Mouse (Mus musculus) kidney, postnatal 4 days (tissue): ENCODE measurements around the gene Igfbpl1.

Experiments
- DNase-seq, 2 experiments: peaks; one replicate each; pipeline ENCODE4 v3.0.0; 2021; ENCODE audit warnings: mixed read lengths in 2 of 2

Gene Igfbpl1

GRCm38 (mm10) chr4:45769791-45770637 lies 56.7 kb downstream of the Igfbpl1 start:
- no peak for DNase-seq

- no peak for DNase-seq
Observed at GRCm38 (mm10) chr4:45769141-45769540, 57.6 kb downstream of the Igfbpl1 start.

- peak; percentile 63 to 65 for DNase-seq
Observed at GRCm38 (mm10) chr4:45767891-45768558, 58.7 kb downstream of the Igfbpl1 start.

- no peak for DNase-seq
Observed at GRCm38 (mm10) chr4:45766774-45767173, 59.9 kb downstream of the Igfbpl1 start.

- peak; percentile 54 to 66 for DNase-seq
Observed at GRCm38 (mm10) chr4:45765565-45766201, 61.0 kb downstream of the Igfbpl1 start.

GRCm38 (mm10) chr4:45765121-45765564 lies 61.6 kb downstream of the Igfbpl1 start:
- DNase-seq = no peak

GRCm38 (mm10) chr4:45764141-45764494 lies 62.6 kb downstream of the Igfbpl1 start:
- DNase-seq = no peak

GRCm38 (mm10) chr4:45763288-45764140 lies 63.2 kb downstream of the Igfbpl1 start:
- peak in 1 of 2 experiments; percentile 50 for DNase-seq

- DNase-seq = no peak
Observed at GRCm38 (mm10) chr4:45762600-45762999, 64.1 kb downstream of the Igfbpl1 start.
